Mouse (Mus musculus): ENCODE measurements at regions not wholly inside any gene's neighbourhood (a gene's known extent, or its start where the extent isn't known, plus 50 kb on each side); places are given as distances from the start of the nearest gene placed in this dataset.

DNA sequence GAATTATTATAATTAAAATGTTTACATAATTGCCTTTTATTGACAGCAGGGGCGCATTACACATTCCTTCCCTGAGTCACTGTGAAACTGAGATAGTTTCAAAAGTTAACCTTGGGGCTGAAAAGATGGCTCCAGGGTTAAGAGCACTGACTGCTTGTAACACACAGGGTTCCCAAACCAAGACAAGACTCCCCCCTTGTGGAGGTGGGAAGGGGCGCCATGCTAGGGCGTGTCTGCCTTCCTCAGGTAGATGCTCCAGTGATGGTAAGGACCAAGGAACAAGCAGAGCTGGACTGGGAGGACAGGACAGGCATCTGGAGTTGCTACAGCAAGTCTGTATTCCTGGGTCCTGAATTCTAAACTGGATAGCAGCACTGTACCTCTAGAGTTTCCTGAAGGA lies 351.9 kb downstream of the Tbc1d22a start:
- H3K9ac ChIP-seq = no peak overlapping the region
- H3K4me1 ChIP-seq = no peaks in the 10 kb centered on the region
- H3K9me3 ChIP-seq (replicated peaks) = no peaks in the 10 kb centered on the region
- H3K4me3 ChIP-seq = no peak overlapping the region
- no peak overlapping the region for H3K27ac ChIP-seq
- H3K4me2 ChIP-seq = no peak overlapping the region
- ATAC-seq = no peak
- no peaks in the 10 kb centered on the region for H3K27me3 ChIP-seq
- 81% methylated on average over 3 of the region's 3 CpGs for WGBS
- H3K36me3 ChIP-seq (ENCODE audit: poor library complexity, severe bottlenecking) = no peaks in the 10 kb centered on the region

GRCm38 (mm10) chr15:86574311-86574710 lies 360.1 kb downstream of the Tbc1d22a start:
- H3K27ac ChIP-seq = no peak overlapping the region
- no peak overlapping the region for H3K4me3 ChIP-seq
- no peak for ATAC-seq
- no peaks in the 10 kb centered on the region for H3K4me1 ChIP-seq
- no peaks in the 10 kb centered on the region for H3K36me3 ChIP-seq (ENCODE audit: poor library complexity, severe bottlenecking)
- H3K9ac ChIP-seq = no peak overlapping the region
- 4% methylated on average over 5 of the region's 5 CpGs for WGBS
- no peaks in the 10 kb centered on the region for H3K9me3 ChIP-seq (replicated peaks)
- no peaks in the 10 kb centered on the region for H3K27me3 ChIP-seq
- no peak overlapping the region for H3K4me2 ChIP-seq

- Histone ChIP-seq H3K9ac (no peak overlapping the region), H3K4me2 (no peak overlapping the region), H3K27me3 (no peaks in the 10 kb centered on the region), H3K9me3 (replicated peaks) (no peaks in the 10 kb centered on the region), H3K4me3 (no peak overlapping the region), H3K27ac (no peak overlapping the region), H3K36me3 (ENCODE audit: poor library complexity, severe bottlenecking) (no peaks in the 10 kb centered on the region), H3K4me1 (no peaks in the 10 kb centered on the region)
- 72% methylated on average over 5 of the region's 5 CpGs for WGBS
- ATAC-seq = no peak
Measured at GRCm38 (mm10) chr15:86576666-86577065, 362.4 kb downstream of the Tbc1d22a start.

DNA sequence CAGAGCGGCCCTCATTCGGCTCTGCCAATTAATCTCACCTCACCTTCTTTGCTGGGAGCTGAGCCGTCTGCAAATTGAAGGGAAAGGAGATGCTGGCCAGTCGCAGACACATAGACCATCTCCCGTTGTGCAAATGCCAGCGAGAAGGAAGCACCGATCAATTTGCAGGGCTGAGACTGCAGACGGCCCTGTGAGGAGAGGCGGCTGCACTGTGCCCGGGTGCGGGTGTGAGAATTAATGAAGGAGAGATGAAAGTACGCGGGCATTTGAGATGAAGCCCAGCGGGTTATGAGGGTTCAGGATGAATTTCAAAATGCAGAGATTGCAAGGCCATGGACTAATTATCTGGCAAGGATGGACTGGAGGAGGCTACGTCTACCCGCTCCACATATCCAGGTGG lies 364.4 kb downstream of the Tbc1d22a start:
- no peak for ATAC-seq
- no peaks in the 10 kb centered on the region for H3K36me3 ChIP-seq (ENCODE audit: poor library complexity, severe bottlenecking)
- no peak overlapping the region for H3K9ac ChIP-seq
- 83% methylated on average over 16 of the region's 16 CpGs for WGBS
- H3K9me3 ChIP-seq (replicated peaks) = no peaks in the 10 kb centered on the region
- no peak overlapping the region for H3K4me3 ChIP-seq
- H3K4me2 ChIP-seq = no peak overlapping the region
- no peaks in the 10 kb centered on the region for H3K27me3 ChIP-seq
- no peak overlapping the region for H3K27ac ChIP-seq
- H3K4me1 ChIP-seq = no peaks in the 10 kb centered on the region

GRCm38 (mm10) chr15:86582240-86583090 lies 368.2 kb downstream of the Tbc1d22a start:
- H3K4me1 ChIP-seq = no peaks in the 10 kb centered on the region
- no peak overlapping the region for H3K4me2 ChIP-seq
- no peaks in the 10 kb centered on the region for H3K9me3 ChIP-seq (replicated peaks)
- no peak overlapping the region for H3K9ac ChIP-seq
- H3K27me3 ChIP-seq = no peaks in the 10 kb centered on the region
- WGBS = 81% methylated on average over 7 of the region's 7 CpGs
- no peaks in the 10 kb centered on the region for H3K36me3 ChIP-seq (ENCODE audit: poor library complexity, severe bottlenecking)
- no peak overlapping the region for H3K4me3 ChIP-seq
- no peak overlapping the region for H3K27ac ChIP-seq
- ATAC-seq = no peak

- 86% methylated on average over 4 of the region's 4 CpGs for WGBS
- ATAC-seq = no peak
Measured at GRCm38 (mm10) chr15:86585716-86586115, 371.5 kb downstream of the Tbc1d22a start.

DNA sequence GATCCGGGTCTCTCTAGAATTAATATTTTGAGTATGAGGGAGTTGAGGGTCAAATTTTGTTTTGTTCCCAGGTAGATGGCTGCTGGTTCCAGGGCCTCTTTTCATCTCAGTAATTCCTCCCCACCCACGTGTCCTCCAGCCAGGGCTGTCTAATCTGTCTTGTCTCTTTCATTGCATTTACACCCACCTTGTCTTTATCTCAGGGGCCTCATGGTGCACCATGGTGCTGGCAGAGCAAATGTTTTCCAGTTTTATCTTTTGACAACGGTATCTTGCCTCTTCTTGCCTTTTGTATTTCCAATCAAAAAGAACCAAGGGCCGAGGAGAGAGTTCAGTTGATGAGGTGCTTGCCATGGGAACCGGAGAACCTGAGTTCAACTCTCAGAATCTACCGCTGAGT lies 372.9 kb downstream of the Tbc1d22a start:
- Histone ChIP-seq H3K9ac (no peak overlapping the region), H3K36me3 (ENCODE audit: poor library complexity, severe bottlenecking) (no peaks in the 10 kb centered on the region), H3K27ac (no peak overlapping the region), H3K4me2 (no peak overlapping the region), H3K4me3 (no peak overlapping the region), H3K4me1 (no peaks in the 10 kb centered on the region), H3K27me3 (no peaks in the 10 kb centered on the region), H3K9me3 (replicated peaks) (no peaks in the 10 kb centered on the region)
- ATAC-seq = no peak
- 83% methylated on average over 6 of the region's 6 CpGs for WGBS

More at GRCm38 (mm10) chr15:86585716-86586115, 371.5 kb downstream of the Tbc1d22a start:
- H3K9me3 ChIP-seq (replicated peaks) = no peaks in the 10 kb centered on the region
- H3K36me3 ChIP-seq (ENCODE audit: poor library complexity, severe bottlenecking) = no peaks in the 10 kb centered on the region
- no peak overlapping the region for H3K4me3 ChIP-seq
- H3K4me2 ChIP-seq = no peak overlapping the region
- no peaks in the 10 kb centered on the region for H3K27me3 ChIP-seq
- H3K27ac ChIP-seq = no peak overlapping the region
- H3K9ac ChIP-seq = no peak overlapping the region
- no peaks in the 10 kb centered on the region for H3K4me1 ChIP-seq

DNA sequence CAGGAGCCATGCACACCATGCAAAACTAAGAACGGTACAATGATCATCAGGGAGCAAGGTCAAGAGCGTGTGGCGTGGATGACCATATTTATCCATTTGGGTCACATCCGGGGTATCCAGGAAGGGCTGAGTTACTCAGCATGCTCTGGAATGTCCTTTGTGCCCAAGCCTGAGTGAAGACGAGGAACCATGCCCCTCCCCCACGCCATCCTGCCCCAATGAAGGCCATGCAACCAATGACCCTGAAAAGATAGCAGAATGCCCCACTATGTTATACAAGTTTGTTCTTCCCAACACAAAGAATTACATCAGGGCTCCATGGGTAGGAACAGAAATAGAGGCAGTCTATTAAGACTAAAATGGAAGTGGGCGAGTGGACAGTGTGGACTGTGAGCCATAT lies 375.8 kb downstream of the Tbc1d22a start:
- H3K36me3 ChIP-seq (ENCODE audit: poor library complexity, severe bottlenecking) = no peaks in the 10 kb centered on the region
- H3K4me2 ChIP-seq = no peak overlapping the region
- H3K9me3 ChIP-seq (replicated peaks) = no peaks in the 10 kb centered on the region
- no peak overlapping the region for H3K27ac ChIP-seq
- WGBS = 74% methylated on average over 7 of the region's 7 CpGs
- no peak overlapping the region for H3K9ac ChIP-seq
- H3K27me3 ChIP-seq = no peaks in the 10 kb centered on the region
- no peaks in the 10 kb centered on the region for H3K4me1 ChIP-seq
- no peak overlapping the region for H3K4me3 ChIP-seq
- ATAC-seq = no peak

- Histone ChIP-seq H3K27me3 (no peaks in the 10 kb centered on the region), H3K9me3 (replicated peaks) (no peaks in the 10 kb centered on the region), H3K4me1 (no peaks in the 10 kb centered on the region), H3K27ac (no peak overlapping the region), H3K4me3 (no peak overlapping the region), H3K4me2 (no peak overlapping the region), H3K9ac (no peak overlapping the region), H3K36me3 (ENCODE audit: poor library complexity, severe bottlenecking) (no peaks in the 10 kb centered on the region)
- WGBS = 71% methylated on average over 5 of the region's 5 CpGs
- ATAC-seq = no peak
Measured at GRCm38 (mm10) chr15:86590896-86591295, 376.6 kb downstream of the Tbc1d22a start.

- Histone ChIP-seq H3K4me3 (no peak overlapping the region), H3K9ac (no peak overlapping the region), H3K36me3 (ENCODE audit: poor library complexity, severe bottlenecking) (no peaks in the 10 kb centered on the region), H3K27me3 (no peaks in the 10 kb centered on the region), H3K4me1 (no peaks in the 10 kb centered on the region), H3K27ac (no peak overlapping the region), H3K4me2 (no peak overlapping the region), H3K9me3 (replicated peaks) (no peaks in the 10 kb centered on the region)
- no peak for ATAC-seq
- WGBS = 63% methylated on average over 6 of the region's 6 CpGs
Measured at GRCm38 (mm10) chr15:86593404-86593803, 379.1 kb downstream of the Tbc1d22a start.

DNA sequence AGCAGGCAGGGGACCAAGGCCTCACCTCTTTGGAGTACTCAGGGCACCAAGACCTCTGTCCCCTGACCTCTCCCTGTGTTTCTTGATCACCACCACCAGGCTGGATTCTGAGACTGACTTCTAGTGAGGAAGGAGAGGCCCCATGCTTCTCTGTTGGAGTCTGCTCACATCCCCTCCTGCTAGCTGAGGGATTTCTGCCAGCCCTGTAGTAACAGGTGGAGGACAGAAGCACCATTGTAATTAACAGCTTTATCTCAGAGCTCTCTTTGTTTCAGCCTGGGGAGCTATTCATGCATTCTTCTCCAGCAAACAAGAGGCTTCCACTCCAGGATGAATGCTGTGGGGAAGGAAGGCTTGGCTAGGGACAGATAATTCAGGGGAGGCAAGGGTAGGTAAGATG lies 392.2 kb downstream of the Tbc1d22a start:
- H3K27ac ChIP-seq = no peak overlapping the region
- no peak overlapping the region for H3K9ac ChIP-seq
- no peak overlapping the region for H3K4me3 ChIP-seq
- H3K4me1 ChIP-seq = peaks cover 8% of the 10 kb centered on the region
- H3K27me3 ChIP-seq = no peaks in the 10 kb centered on the region
- no peak overlapping the region for H3K4me2 ChIP-seq
- ATAC-seq = no peak
- H3K36me3 ChIP-seq (ENCODE audit: poor library complexity, severe bottlenecking) = no peaks in the 10 kb centered on the region
- no peaks in the 10 kb centered on the region for H3K9me3 ChIP-seq (replicated peaks)

GRCm38 (mm10) chr15:86609692-86610091 lies 395.4 kb downstream of the Tbc1d22a start:
- peaks cover 8% of the 10 kb centered on the region for H3K4me1 ChIP-seq
- WGBS = 90% methylated on average over 6 of the region's 6 CpGs
- no peaks in the 10 kb centered on the region for H3K9me3 ChIP-seq (replicated peaks)
- no peaks in the 10 kb centered on the region for H3K27me3 ChIP-seq
- H3K27ac ChIP-seq = no peak overlapping the region
- H3K4me2 ChIP-seq = no peak overlapping the region
- no peak overlapping the region for H3K4me3 ChIP-seq
- no peak for ATAC-seq
- H3K9ac ChIP-seq = no peak overlapping the region
- H3K36me3 ChIP-seq (ENCODE audit: poor library complexity, severe bottlenecking) = no peaks in the 10 kb centered on the region

DNA sequence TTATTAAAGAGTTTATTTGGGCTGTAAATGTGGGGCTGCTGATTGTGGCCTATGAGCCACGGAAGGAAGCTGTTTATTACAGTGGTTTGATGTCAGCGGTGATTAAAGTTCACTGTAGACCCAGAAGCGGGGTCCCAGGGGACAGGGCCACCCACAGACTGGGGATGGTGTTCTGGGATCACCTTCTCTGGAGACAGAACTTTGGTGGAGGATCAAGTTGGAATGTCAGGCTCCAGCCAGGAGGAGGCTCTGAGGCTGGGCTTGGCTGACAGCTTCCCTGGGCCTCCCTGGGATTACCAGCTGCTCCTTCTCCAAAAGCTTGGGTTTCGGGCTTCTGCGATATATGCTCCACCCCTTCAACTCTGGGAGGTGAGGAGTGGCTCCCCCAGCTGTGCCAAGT lies 417.1 kb downstream of the Tbc1d22a start:
- H3K4me1 ChIP-seq = no peaks in the 10 kb centered on the region

More for the DNA sequence above, 417.1 kb downstream of the Tbc1d22a start:
- H3K9ac ChIP-seq = no peak overlapping the region
- no peaks in the 10 kb centered on the region for H3K27me3 ChIP-seq
- no peaks in the 10 kb centered on the region for H3K36me3 ChIP-seq (ENCODE audit: poor library complexity, severe bottlenecking)
- H3K27ac ChIP-seq = no peak overlapping the region
- H3K4me3 ChIP-seq = no peak overlapping the region
- no peak for ATAC-seq
- no peak overlapping the region for H3K4me2 ChIP-seq
- WGBS = 84% methylated on average over 5 of the region's 5 CpGs
- H3K9me3 ChIP-seq (replicated peaks) = no peaks in the 10 kb centered on the region
